ENCODE assay signal across 10 mouse cellular contexts in genomic region chr6:48958053-48958452, GRCm38 (mm10). TPM values are rescaled to one million over a fixed set of nuclear protein-coding genes. Genes with fewer than 3 reads are reported as not detected.
DNase-seq lines count a peak whose midpoint lies in the region; ATAC-seq lines count a peak whose summit lies in the region.
"Had no signal": no experiment of that assay in that cellular context is flagged by ENCODE, and none has a peak within 500 bp of the region (broad histone marks: within the 10 kb centered on the region; RNA-seq: fewer than 3 reads in every experiment).

No protein-coding gene starts in this region.

- intact Hi-C loops in left cerebral cortex, postnatal 10 days (cut with DNase I): loop anchor here (2.0 to 10.0 kb wide), 4 partner anchors 141 to 781 kb away; partner anchors contain the start of genes Gimap5 and Gimap8

- no peak for ATAC-seq in CD4-positive, CD25-positive, alpha-beta regulatory T cell, adult 4 months

- DNase-seq in cerebellum, adult 9-10 months: peak; percentile 1
- no peak for DNase-seq in cerebellum, adult 11-12 months
- DNase-seq in left cerebral cortex, postnatal 10 days (ENCODE audit: extremely low spot score in 1 of 2, low spot score in 2 of 2): peak; percentile 30 to 34
- DNase-seq in left cerebral cortex, adult 18-20 months (ENCODE audit: low spot score in 2 of 2): no peak
- DNase-seq in NIH3T3 (ENCODE audit: low read depth): peak; percentile 23
- DNase-seq in kidney, postnatal 10 days: peak; percentile 63
- DNase-seq in spleen, postnatal 4 days (ENCODE audit: low spot score in 2 of 2): no peak

RNA-seq across cellular contexts. Expression of gene Doxl2, which starts 16.7 kb away (rescaled TPM):
- total RNA-seq in left cerebral cortex, postnatal 10 days (2021): not detected
- not detected for total RNA-seq in left cerebral cortex, adult 18-20 months (2021)
- polyA plus RNA-seq in CD4-positive, CD25-positive, alpha-beta regulatory T cell, adult 4 months (2017; shearing (Covaris generic)): not detected
- polyA plus RNA-seq: intestine, embryonic 14.5 days; neural tube, embryonic 12.5 days had no signal

RNA-seq across cellular contexts. Expression of gene 1600015I10Rik, which starts 28.4 kb away (rescaled TPM):
- total RNA-seq in left cerebral cortex, postnatal 10 days (2021): not detected
- total RNA-seq in left cerebral cortex, adult 18-20 months (2021): not detected
- polyA plus RNA-seq in CD4-positive, CD25-positive, alpha-beta regulatory T cell, adult 4 months (2017; shearing (Covaris generic)): not detected
- polyA plus RNA-seq: intestine, embryonic 14.5 days; neural tube, embryonic 12.5 days had no signal

RNA-seq across cellular contexts. Expression of gene Svs1, which starts 28.6 kb away (rescaled TPM):
- total RNA-seq in left cerebral cortex, postnatal 10 days (2021): not detected
- not detected for total RNA-seq in left cerebral cortex, adult 18-20 months (2021)
- not detected for polyA plus RNA-seq in CD4-positive, CD25-positive, alpha-beta regulatory T cell, adult 4 months (2017; shearing (Covaris generic))
- polyA plus RNA-seq: intestine, embryonic 14.5 days; neural tube, embryonic 12.5 days had no signal

Comparison
In these comparisons a context has a peak if more than half of its experiments do, and no peak if none do; other contexts are left out.
1. DNase-seq: peak in cerebellum, adult 9-10 months (single experiment), left cerebral cortex, postnatal 10 days (2 of 2), NIH3T3 (single experiment) and kidney, postnatal 10 days (single experiment); none in cerebellum, adult 11-12 months (single experiment), left cerebral cortex, adult 18-20 months (0 of 2) and spleen, postnatal 4 days (0 of 2).